In the genomic region with DNA sequence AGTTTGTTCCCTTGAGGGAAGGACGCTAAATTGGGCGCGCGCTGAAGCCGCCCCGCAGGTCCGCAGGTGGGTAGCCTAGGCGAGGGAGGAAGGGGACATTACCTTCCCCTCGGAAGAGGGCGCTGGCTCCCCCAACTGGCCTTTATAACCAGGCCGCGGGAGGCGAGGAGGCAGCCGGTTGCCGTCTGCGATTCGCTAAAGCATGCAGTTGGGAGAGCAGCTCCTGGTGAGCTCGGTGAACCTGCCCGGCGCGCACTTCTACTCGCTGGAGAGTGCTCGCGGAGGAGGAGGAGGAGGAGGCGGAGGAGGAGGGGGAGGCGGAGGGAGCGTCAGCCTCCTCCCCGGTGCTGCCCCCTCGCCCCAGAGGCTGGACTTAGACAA, we compare ENCODE assay signal across 10 mouse cellular contexts. TPM values are rescaled to one million over a fixed set of nuclear protein-coding genes. Genes with fewer than 3 reads are reported as not detected.
DNase-seq lines count a peak whose midpoint lies in the region; ATAC-seq lines count a peak whose summit lies in the region.
"Had no signal": no experiment of that assay in that cellular context is flagged by ENCODE, and none has a peak within 500 bp of the region (broad histone marks: within the 10 kb centered on the region; RNA-seq: fewer than 3 reads in every experiment).

No protein-coding gene starts in this region.

- DNase-seq in heart, adult 9 months (ENCODE audit: low spot score in 2 of 2) = no peak
- DNase-seq in adrenal gland, postnatal 25 days = peak; percentile 41
- DNase-seq in forebrain, embryonic 10.5 days (ENCODE audit: extremely low spot score, low spot score) = peak; percentile 64
- DNase-seq in midbrain, embryonic 11.5 days (ENCODE audit: low spot score, missing footprints) = peak; percentile 94
- no peak for DNase-seq in layer of hippocampus, adult 11-12 months (ENCODE audit: low spot score)

- peaks cover 80% of the 10 kb centered on the region for H3K27me3 ChIP-seq in heart, embryonic 11.5 days (ENCODE audit: control insufficient read depth, insufficient read depth, low read length)
- H3K27me3 ChIP-seq in forebrain, embryonic 10.5 days (ENCODE audit: poor library complexity, severe bottlenecking) = peaks cover 98% of the 10 kb centered on the region
- H3K27me3 ChIP-seq in kidney, embryonic 16.5 days (ENCODE audit: insufficient read depth, low read length) = peaks cover 89% of the 10 kb centered on the region
- peaks cover 84% of the 10 kb centered on the region for H3K27me3 ChIP-seq in midbrain, embryonic 11.5 days (ENCODE audit: control insufficient read depth, insufficient read depth, low read length)
- H3K27me3 ChIP-seq: CH12.LX had no signal

- peak overlapping the region; percentile 57 for H3K4me3 ChIP-seq in heart, embryonic 11.5 days (ENCODE audit: low read depth, low read length)
- H3K4me3 ChIP-seq in forebrain, embryonic 10.5 days = peak overlapping the region; percentile 46
- peak overlapping the region; percentile 50 for H3K4me3 ChIP-seq in kidney, embryonic 16.5 days (ENCODE audit: low read length)
- H3K4me3 ChIP-seq in midbrain, embryonic 11.5 days (ENCODE audit: low read depth, low read length) = peak overlapping the region; percentile 36

- no peak overlapping the region for H3K27ac ChIP-seq in heart, embryonic 11.5 days (ENCODE audit: low read depth, low read length)
- H3K27ac ChIP-seq in forebrain, embryonic 10.5 days = peak overlapping the region; percentile 53
- no peak overlapping the region for H3K27ac ChIP-seq in kidney, embryonic 16.5 days (ENCODE audit: low read length)
- no peak overlapping the region for H3K27ac ChIP-seq in midbrain, embryonic 11.5 days (ENCODE audit: low read depth, low read length)

- H3K36me3 ChIP-seq in heart, embryonic 11.5 days (ENCODE audit: control insufficient read depth, insufficient read depth, low read length) = no peaks in the 10 kb centered on the region
- H3K36me3 ChIP-seq in forebrain, embryonic 10.5 days (replicated peaks) = no peaks in the 10 kb centered on the region
- H3K36me3 ChIP-seq in kidney, embryonic 16.5 days (ENCODE audit: insufficient read depth, low read length) = no peaks in the 10 kb centered on the region
- H3K36me3 ChIP-seq in midbrain, embryonic 11.5 days (ENCODE audit: control insufficient read depth, insufficient read depth, low read length) = no peaks in the 10 kb centered on the region

- H3K9ac ChIP-seq in heart, embryonic 11.5 days (ENCODE audit: low read depth, low read length) = no peak overlapping the region
- peak overlapping the region; percentile 35; the same call in 1 of the 2 replicates for H3K9ac ChIP-seq in kidney, embryonic 16.5 days (replicated peaks; ENCODE audit: low read length)
- H3K9ac ChIP-seq in midbrain, embryonic 11.5 days (ENCODE audit: low read length) = no peak overlapping the region

- ATAC-seq in heart, embryonic 11.5 days (replicated peaks; ENCODE audit: insufficient number of reproducible peaks, low FRiP score, low TSS enrichment) = no peak
- ATAC-seq in kidney, embryonic 16.5 days (ENCODE audit: low FRiP score, low TSS enrichment) = peak; percentile 72
- ATAC-seq in midbrain, embryonic 11.5 days (ENCODE audit: low FRiP score) = no peak; the same call in none of the 2 replicates
- no peak for ATAC-seq in frontal cortex, adult (ENCODE audit: low TSS enrichment)

- H3K4me2 ChIP-seq in heart, embryonic 11.5 days = peak overlapping the region; percentile 84
- peak overlapping the region; percentile 74 for H3K4me2 ChIP-seq in kidney, embryonic 16.5 days (replicated peaks; ENCODE audit: low read depth, low read length)
- peak overlapping the region; percentile 42 for H3K4me2 ChIP-seq in midbrain, embryonic 11.5 days

- H3K4me1 ChIP-seq in heart, embryonic 11.5 days (ENCODE audit: control insufficient read depth, insufficient read depth, low read length) = peaks cover 17% of the 10 kb centered on the region
- peaks cover 36% of the 10 kb centered on the region for H3K4me1 ChIP-seq in forebrain, embryonic 10.5 days
- peaks cover 27% of the 10 kb centered on the region for H3K4me1 ChIP-seq in kidney, embryonic 16.5 days (ENCODE audit: insufficient read depth, low read length)
- peaks cover 15% of the 10 kb centered on the region for H3K4me1 ChIP-seq in midbrain, embryonic 11.5 days (ENCODE audit: control insufficient read depth, insufficient read depth, low read length)

- under 1% methylated on average over 26 of the region's 29 CpGs for WGBS in heart, embryonic 11.5 days (ENCODE audit: insufficient replicate concordance)
- 0% methylated on average over 27 of the region's 29 CpGs for WGBS in forebrain, embryonic 10.5 days
- WGBS in kidney, embryonic 16.5 days = under 1% methylated on average over 29 of the region's 29 CpGs
- under 1% methylated on average over 27 of the region's 29 CpGs for WGBS in midbrain, embryonic 11.5 days

- H3K9me3 ChIP-seq in heart, embryonic 11.5 days (replicated peaks; ENCODE audit: control insufficient read depth, low read length) = no peaks in the 10 kb centered on the region
- H3K9me3 ChIP-seq in forebrain, embryonic 10.5 days = no peaks in the 10 kb centered on the region
- H3K9me3 ChIP-seq in kidney, embryonic 16.5 days (ENCODE audit: low read length) = no peaks in the 10 kb centered on the region
- H3K9me3 ChIP-seq in midbrain, embryonic 11.5 days (ENCODE audit: control insufficient read depth, low read length) = no peaks in the 10 kb centered on the region

RNA-seq across cellular contexts. Expression of gene Eomes, which starts 0.4 kb away (rescaled TPM):
- 0.08 and 0.17 TPM in 2 replicates for polyA plus RNA-seq in heart, embryonic 11.5 days (2014; fragmentation: Nextera tagmentation; extraction: Ambion mirVana)
- total RNA-seq in adrenal gland, postnatal 25 days (2021) = 0.09 and 0.43 TPM in 2 replicates
- polyA plus RNA-seq in forebrain, embryonic 10.5 days (2016; fragmentation: Nextera tagmentation; extraction: Ambion mirVana) = 6.2 and 7.7 TPM in 2 replicates
- polyA plus RNA-seq in kidney, embryonic 16.5 days (2015; fragmentation: Nextera tagmentation; extraction: Ambion mirVana) = 0.06 TPM in 1 of 2 replicates, not detected in the other
- polyA plus RNA-seq in midbrain, embryonic 11.5 days (2014; fragmentation: Nextera tagmentation; extraction: Ambion mirVana) = 0.33 and 1.1 TPM in 2 replicates
- total RNA-seq: CH12.LX; heart, postnatal 10 days had no signal

RNA-seq across cellular contexts. Expression of gene Golga4, which starts 27.6 kb away (rescaled TPM):
- 64.2 and 64.9 TPM in 2 replicates for polyA plus RNA-seq in heart, embryonic 11.5 days (2014; fragmentation: Nextera tagmentation; extraction: Ambion mirVana)
- total RNA-seq in adrenal gland, postnatal 25 days (2021) = 119 and 150 TPM in 2 replicates
- 40.0 and 42.1 TPM in 2 replicates for polyA plus RNA-seq in forebrain, embryonic 10.5 days (2016; fragmentation: Nextera tagmentation; extraction: Ambion mirVana)
- polyA plus RNA-seq in kidney, embryonic 16.5 days (2015; fragmentation: Nextera tagmentation; extraction: Ambion mirVana) = 55.1 and 63.6 TPM in 2 replicates
- polyA plus RNA-seq in midbrain, embryonic 11.5 days (2014; fragmentation: Nextera tagmentation; extraction: Ambion mirVana) = 48.5 and 48.7 TPM in 2 replicates

Comparison
In these comparisons a context has a peak if more than half of its experiments do, and no peak if none do; other contexts are left out.
1. DNase-seq: peak in adrenal gland, postnatal 25 days (single experiment), forebrain, embryonic 10.5 days (single experiment) and midbrain, embryonic 11.5 days (single experiment); none in heart, adult 9 months (0 of 2) and layer of hippocampus, adult 11-12 months (single experiment).
2. Peak in every context shown above with its lines, with median percentiles within 50 percentile points of each other: H3K4me2 ChIP-seq and H3K4me3 ChIP-seq.